Mouse (Mus musculus): ENCODE measurements around the gene Gtf2h2. TPM values are rescaled to one million over a fixed set of nuclear protein-coding genes. Genes with fewer than 3 reads are reported as not detected.
"Not testable (repeated sequence)": the region's sequence is repeated elsewhere in the genome, so short reads cannot be mapped to it uniquely, and the experiment has no call there.

The Gtf2h2 gene
- polyA plus RNA-seq, 1 experiment from 2014 or later: 91.5 TPM

- not testable (repeated sequence) for H3K27ac ChIP-seq (replicated peaks; ENCODE audit: low read depth, low read length); ATAC-seq (replicated peaks; ENCODE audit: insufficient number of reproducible peaks, low FRiP score, low TSS enrichment, low read depth)
- WGBS: 85% methylated on average over 7 of the region's 7 CpGs
These were observed 72.4 kb downstream of the Gtf2h2 start for GRCm38 (mm10) chr13:100419958-100420357.

GRCm38 (mm10) chr13:100414428-100414827 lies 78.0 kb downstream of the Gtf2h2 start:
- 68% methylated on average over 1 of the region's 1 CpGs for WGBS
- H3K4me3 ChIP-seq (ENCODE audit: low read depth, low read length): no peak overlapping the region
- no peak for ATAC-seq (replicated peaks; ENCODE audit: insufficient number of reproducible peaks, low FRiP score, low TSS enrichment, low read depth)

More at GRCm38 (mm10) chr13:100419958-100420357, 72.4 kb downstream of the Gtf2h2 start:
- not testable (repeated sequence) for H3K4me2 ChIP-seq (ENCODE audit: low read depth, low read length); H3K27me3 ChIP-seq (ENCODE audit: control insufficient read depth, insufficient read depth, low read length); DNase-seq (ENCODE audit: low spot score); H3K9ac ChIP-seq (replicated peaks; ENCODE audit: low read length); H3K4me1 ChIP-seq (ENCODE audit: control insufficient read depth, insufficient read depth, low read length); H3K4me3 ChIP-seq (ENCODE audit: low read depth, low read length); H3K36me3 ChIP-seq (replicated peaks; ENCODE audit: control insufficient read depth, insufficient read depth, low read depth, low read length); H3K9me3 ChIP-seq (replicated peaks; ENCODE audit: control insufficient read depth, low read length)

More at GRCm38 (mm10) chr13:100414428-100414827, 78.0 kb downstream of the Gtf2h2 start:
- no peak for DNase-seq (ENCODE audit: low spot score)
- no peaks in the 10 kb centered on the region for H3K4me1 ChIP-seq (ENCODE audit: control insufficient read depth, insufficient read depth, low read length)
- H3K4me2 ChIP-seq (ENCODE audit: low read depth, low read length): no peak overlapping the region
- H3K27me3 ChIP-seq (ENCODE audit: control insufficient read depth, insufficient read depth, low read length): no peaks in the 10 kb centered on the region
- H3K27ac ChIP-seq (replicated peaks; ENCODE audit: low read depth, low read length): no peak overlapping the region
- no peaks in the 10 kb centered on the region for H3K9me3 ChIP-seq (replicated peaks; ENCODE audit: control insufficient read depth, low read length)
- no peaks in the 10 kb centered on the region for H3K36me3 ChIP-seq (replicated peaks; ENCODE audit: control insufficient read depth, insufficient read depth, low read depth, low read length)
- H3K9ac ChIP-seq (replicated peaks; ENCODE audit: low read length): no peak overlapping the region

Other genes with a start within 250 kb of the Gtf2h2 start
- gene Naip5, start 246.3 kb downstream of the Gtf2h2 start, polyA plus RNA-seq (2014; fragmentation: Nextera tagmentation; extraction: Ambion mirVana): 0.14 and 0.17 TPM in 2 replicates
- gene Naip6, start 174.9 kb downstream of the Gtf2h2 start, polyA plus RNA-seq (2014; fragmentation: Nextera tagmentation; extraction: Ambion mirVana): 0.14 TPM in 1 of 2 replicates, not detected in the other
- not detected in 2 replicates for gene Naip1, start 39.7 kb downstream of the Gtf2h2 start, polyA plus RNA-seq (2014; fragmentation: Nextera tagmentation; extraction: Ambion mirVana)
- gene Ocln, start 60.1 kb upstream of the Gtf2h2 start, polyA plus RNA-seq (2014; fragmentation: Nextera tagmentation; extraction: Ambion mirVana): 6.7 and 7.5 TPM in 2 replicates
- gene Marveld2, start 124.4 kb upstream of the Gtf2h2 start, polyA plus RNA-seq (2014; fragmentation: Nextera tagmentation; extraction: Ambion mirVana): 5.6 TPM in 2 replicates
- 357 and 362 TPM in 2 replicates for gene Ak6, start 158.4 kb upstream of the Gtf2h2 start, polyA plus RNA-seq (2014; fragmentation: Nextera tagmentation; extraction: Ambion mirVana)
- gene Rad17, start 158.5 kb upstream of the Gtf2h2 start, polyA plus RNA-seq (2014; fragmentation: Nextera tagmentation; extraction: Ambion mirVana): 32.3 and 38.8 TPM in 2 replicates
- 20.2 and 25.7 TPM in 2 replicates for gene Taf9, start 159.0 kb upstream of the Gtf2h2 start, polyA plus RNA-seq (2014; fragmentation: Nextera tagmentation; extraction: Ambion mirVana)
- gene Ccdc125, start 177.1 kb upstream of the Gtf2h2 start, polyA plus RNA-seq (2014; fragmentation: Nextera tagmentation; extraction: Ambion mirVana): 4.0 and 4.1 TPM in 2 replicates
- gene Cdk7, start 238.4 kb upstream of the Gtf2h2 start, polyA plus RNA-seq (2014; fragmentation: Nextera tagmentation; extraction: Ambion mirVana): 91.1 and 91.3 TPM in 2 replicates